Mouse (Mus musculus): ENCODE results near the gene 1700061G19Rik.

Gene 1700061G19Rik

DNA sequence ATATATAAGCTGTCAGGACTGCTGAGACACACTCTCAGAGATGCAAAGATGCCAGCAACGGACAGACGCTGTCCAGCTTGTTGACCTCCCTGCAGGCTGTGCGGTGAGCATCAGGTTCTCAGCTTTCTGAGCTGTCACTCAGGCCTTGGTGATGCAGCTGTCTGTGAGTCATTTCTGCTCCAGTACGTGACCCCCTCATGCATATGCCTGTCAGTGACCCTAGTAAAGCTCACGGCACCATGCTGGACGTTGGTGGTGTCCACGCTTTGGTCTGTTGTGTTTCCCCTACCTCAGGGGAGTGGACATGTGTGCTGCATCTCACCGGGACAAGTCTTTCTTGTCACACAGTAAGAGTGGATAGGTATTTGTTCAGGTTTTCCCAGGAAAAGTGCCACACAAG is 3.5 kb upstream of the 1700061G19Rik start:
- DNase-seq (ENCODE audit: low spot score) = no peak

DNA sequence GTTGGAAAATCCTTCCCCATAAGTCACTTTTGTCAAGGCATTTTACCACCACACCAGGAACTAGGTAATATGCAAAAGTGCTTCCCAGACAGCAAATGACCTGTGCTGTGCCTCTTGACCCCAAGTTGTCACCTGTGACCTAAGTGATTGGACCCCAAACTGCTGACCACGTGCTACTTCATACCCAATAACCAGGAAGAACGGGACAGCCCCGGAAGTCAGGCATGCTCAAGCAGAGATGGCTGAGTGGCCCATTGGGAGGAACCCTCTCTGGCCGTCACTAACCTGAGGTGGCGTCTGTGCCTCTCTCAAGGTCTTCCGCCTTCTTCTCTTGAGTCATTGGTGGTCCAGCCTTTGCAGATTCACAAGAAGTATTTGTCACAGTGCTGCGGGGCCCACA is 2.8 kb upstream of the 1700061G19Rik start:
- DNase-seq (ENCODE audit: low spot score) = no peak

DNA sequence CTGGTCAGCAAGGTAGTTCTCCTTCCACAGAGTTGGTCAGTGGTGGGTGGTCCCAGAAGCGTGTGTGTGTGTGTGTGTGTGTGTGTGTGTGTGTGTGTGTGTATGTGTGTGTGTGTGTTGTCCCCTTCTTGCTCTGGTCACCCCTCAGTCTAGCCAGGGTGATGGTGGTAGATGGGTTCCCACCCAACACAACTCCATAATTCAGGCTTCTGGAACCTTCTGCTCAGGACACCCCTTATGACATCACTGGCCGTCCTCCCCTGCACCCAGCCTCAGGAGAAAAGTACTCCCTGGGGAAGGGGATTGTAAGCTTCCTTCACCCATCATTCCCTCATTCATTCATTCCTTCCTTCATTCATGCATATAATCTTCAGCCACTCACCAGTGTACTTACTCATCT is 1.0 kb upstream of the 1700061G19Rik start, which contains the start of gene Acsbg2:
Acsbg2 (minus strand) TSS at position 211 of the 400 bp plus-strand sequence.
- no peak for DNase-seq (ENCODE audit: low spot score)

DNA sequence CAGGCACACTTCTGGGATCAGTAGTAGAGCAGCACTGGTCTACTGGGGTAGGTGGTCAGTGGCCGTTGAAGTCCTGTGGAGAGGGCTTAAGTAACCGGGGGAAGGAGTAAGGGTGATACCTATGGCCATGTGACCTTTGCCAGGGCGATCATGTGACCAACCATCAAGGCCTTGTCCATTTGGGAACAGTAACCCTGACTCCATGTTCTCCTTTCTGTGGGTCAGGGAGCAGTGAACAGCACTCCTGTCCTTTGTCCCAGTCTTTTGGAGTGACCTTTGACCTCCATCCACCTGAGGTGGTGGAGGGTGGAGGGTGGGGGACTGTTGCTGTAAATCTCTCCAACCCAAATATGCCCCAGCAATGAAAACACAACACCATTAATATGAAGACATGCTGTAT is 1.2 kb downstream of the 1700061G19Rik start:
- DNase-seq (ENCODE audit: low spot score) = no peak

DNA sequence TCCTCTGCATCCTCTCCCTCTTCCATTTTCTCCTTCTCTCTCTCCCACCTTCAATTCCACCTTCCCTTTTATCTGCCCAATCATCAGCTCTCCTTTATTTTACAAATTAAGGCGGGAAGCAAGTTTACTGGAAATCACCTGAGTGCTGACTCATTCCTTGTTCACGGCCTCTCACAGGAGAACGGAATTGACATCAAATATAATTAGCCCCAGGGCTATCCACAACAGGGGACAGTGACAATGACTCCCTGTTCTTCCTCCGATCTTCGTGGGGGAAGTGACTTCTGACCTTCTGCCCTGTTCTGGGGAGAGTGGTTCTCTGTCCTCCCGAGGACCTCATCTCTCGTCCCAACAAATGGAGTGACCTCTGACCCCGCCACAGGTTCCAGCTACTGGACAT is 1.7 kb downstream of the 1700061G19Rik start:
- DNase-seq (ENCODE audit: low spot score) = no peak

DNA sequence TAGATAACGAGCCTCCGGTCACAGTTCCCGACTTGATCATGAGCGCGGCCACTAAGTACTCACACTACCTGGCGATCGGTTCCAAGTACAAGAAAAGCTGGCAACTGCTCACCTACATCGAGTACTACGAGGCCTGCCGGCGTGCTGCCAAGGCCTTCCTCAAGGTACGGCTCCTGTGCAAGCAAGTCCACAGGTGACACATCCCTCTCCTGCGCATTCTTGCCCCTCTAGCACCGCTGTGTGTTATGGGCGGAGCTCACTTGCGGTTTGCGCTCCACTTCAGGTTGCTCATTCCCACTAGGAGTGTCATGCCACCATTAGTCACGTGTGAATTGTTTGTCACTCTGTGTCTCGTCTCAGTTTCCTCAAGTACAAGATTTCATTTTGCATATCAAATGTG is 2.1 kb downstream of the 1700061G19Rik start:
- peak; percentile 52 for DNase-seq (ENCODE audit: low spot score)

DNA sequence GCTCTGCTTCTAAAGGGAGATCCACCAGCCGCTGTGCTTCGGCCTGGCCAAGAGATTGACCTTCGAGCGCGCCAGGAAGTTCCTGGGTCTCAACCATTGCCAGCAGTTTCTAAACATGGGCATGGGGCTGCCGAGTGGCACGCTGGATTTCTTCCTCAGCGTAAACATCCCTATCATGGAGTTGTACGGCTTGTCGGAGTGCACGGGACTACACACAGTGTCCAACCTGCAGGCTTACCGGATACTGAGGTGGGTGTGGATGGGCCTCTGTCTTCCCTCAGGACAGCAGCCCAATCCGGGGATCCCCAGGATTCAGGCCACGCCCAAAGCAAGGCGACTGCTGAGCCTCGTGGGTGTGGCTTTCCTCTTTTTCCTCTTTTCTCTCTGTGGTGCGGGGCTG is 8.3 kb downstream of the 1700061G19Rik start:
- DNase-seq (ENCODE audit: low spot score) = no peak

DNA sequence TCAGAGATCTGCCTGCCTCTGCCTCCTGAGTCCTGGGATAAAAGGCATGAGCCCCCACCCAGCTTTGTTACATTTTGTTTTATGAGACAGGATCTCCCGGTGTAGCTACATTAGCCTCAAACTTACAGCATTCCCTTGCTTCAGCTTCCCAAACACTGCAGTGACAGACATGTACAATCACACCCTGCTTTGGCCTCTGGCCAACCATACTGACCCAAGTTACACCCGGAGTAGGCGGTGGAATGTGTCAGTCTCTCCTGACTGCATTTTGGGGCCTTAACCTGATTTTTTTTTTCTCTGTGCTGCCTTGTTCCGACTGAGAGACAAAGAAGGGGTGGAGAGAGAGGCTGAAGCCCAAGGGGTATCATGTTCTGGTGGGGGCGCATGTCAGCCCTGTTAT is 9.1 kb downstream of the 1700061G19Rik start:
- peak; percentile 20 for DNase-seq (ENCODE audit: low spot score)

DNA sequence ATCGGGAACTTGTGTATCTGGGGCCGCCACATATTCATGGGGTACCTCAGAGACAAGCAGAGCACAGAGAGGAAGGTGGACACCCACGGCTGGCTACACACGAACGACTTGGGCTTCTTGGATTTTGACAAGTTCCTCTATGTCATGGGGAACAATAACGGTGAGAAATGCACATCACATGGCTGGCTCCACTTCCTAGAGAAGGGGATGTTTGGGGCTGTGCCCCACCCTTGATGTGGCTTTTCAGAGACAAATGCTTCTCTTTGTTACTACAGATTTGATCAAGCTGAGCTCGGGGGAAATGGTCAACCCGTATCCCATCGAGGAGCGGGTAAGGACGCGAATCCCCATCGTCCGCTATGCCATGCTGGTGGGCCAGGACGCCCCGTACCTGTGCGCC is 9.5 kb downstream of the 1700061G19Rik start:
- peak; percentile 41 for DNase-seq (ENCODE audit: low spot score)

DNA sequence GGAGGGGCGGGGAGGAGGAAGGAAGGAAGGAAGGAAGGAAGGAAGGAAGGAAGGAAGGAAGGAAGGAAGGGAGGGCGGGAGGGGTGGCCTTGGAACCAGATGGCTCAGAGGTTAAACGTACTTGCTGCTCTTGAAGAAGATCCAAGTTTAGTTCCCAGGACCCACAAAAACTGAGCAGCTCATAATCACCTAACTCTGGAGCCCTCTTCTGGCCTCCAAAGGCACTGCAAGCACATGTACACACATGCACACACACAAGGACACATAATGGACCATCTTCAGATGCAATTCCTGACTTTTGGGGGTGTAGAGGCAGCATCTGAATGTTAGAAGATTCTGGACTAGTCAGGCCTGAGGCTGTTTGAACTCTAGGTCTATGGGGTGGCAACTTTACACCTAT is 12.8 kb downstream of the 1700061G19Rik start:
- no peak for DNase-seq (ENCODE audit: low spot score)

DNA sequence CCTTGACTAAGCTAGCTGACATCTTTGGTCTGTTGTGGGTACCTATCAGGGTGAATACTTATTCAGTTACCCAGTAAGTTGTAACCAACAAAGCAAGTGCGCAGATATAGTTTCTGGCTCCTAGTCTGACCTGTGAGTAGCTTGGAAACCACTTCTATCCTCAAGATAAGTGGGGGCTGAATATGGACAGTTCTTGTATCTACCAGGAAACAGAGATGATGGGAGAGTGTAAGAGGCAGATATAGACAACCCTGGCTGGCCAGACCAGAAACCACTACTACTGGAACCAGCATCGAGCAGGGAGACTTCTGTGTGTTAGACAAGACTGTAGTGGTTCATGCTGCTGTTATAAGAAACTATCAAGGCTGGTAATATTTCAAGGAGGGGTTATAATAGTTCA is 14.7 kb downstream of the 1700061G19Rik start:
- DNase-seq (ENCODE audit: low spot score) = no peak

DNA sequence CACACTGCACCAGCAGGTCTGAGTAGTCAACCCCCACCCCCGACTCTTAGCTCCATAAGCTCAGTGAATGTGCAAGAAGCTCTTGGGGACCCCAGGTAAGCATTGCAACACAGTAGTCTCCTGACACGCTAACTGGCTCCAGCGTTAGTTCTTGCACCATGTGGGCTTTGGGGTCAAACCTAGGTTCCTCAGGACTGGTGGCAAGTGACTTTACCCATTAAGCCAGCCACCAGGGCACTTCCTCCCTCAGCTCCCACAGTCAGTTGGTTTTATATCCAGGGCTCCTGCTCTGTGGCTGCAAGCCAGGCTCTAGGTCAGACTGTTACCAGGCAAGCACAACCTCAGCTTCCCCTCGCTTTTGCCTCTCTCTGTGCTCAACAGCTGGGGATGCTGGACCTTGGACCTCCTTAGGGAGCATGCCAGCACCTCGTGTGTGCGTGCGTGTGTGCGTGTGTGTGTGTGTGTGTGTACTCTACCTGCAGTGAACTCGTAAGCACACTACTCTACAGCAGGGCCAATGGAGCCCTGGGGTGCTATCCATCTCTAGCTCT is 20.2 kb downstream of the 1700061G19Rik start:
- DNase-seq (ENCODE audit: low spot score) = no peak

DNA sequence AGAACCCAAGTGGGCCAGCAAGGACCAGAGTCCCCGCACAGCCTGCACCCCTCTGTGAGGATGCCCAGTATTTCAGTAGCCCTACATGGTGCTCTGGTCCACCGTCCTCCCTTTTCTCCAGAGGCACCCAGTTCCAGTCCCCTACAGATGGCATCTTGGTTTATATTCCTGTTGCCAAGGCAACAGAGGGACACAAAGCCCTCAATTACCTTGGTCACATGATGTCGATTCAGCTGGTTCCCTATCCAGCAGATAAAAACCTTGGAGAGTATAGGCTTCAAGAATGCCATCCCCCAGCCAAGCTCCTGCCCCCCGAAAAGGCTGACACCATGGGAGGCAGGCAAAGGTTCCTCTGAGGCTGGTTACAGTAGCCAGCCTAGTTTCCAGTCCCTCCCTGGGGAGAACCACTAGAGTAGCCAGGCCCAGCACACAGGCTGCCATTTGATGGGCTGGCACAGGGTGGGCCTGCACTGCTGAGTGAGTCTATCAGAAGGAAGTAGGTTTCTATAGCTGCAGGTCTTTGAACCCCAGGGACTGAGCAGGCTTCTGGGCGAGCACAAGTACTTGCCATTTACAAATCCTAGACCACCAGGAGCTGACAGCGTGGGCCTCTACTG is 21.3 kb downstream of the 1700061G19Rik start:
- DNase-seq (ENCODE audit: low spot score) = no peak

DNA sequence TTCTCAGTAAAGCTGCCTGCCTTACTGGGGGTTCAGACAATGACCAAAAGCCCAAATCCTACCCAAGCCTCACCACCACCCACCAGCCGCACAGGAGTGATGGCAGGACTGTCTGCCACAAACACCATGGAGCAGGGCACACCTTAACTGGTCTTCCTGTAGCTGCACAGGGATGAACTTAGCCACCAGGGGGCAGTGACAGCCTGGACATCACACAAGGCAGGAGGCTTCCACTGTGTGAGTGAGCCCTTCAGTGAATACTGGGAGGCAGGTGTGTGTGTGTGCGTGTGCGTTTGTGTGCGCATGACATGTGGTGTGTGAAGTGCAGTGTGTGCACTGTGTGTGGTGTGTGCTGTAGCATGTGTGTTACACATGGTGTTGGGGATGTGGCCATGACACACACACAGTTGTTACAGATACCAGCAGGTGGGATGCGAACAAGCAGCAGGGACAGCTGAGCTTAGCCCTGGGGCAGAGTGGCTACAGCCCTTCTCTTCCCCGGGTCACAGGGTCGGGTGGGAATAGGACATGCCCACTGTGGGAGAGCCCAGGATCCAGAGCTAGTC is 22.4 kb downstream of the 1700061G19Rik start:
- peak; percentile 87 for DNase-seq (ENCODE audit: low spot score)

DNA sequence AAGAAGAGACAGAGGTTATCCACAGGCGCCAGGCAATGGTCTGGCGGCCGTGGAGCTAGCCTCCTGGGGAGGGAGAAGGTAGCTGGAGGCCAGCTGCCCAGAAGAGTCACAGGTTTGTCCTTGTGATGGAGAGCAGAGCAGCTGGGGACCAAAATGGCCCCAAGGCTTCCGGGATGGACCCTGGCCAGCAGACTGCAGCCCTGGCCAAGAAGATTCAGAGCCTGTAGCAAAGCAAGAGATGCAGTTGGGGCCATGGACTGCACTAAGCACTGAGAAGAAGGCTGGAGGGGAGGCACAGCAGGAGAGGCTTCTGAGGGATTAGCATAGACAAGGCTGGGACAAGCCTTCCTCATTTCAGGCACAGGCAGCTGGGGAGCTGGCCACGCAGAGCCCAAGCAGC is 27.4 kb downstream of the 1700061G19Rik start:
- no peak for DNase-seq (ENCODE audit: low spot score)

DNA sequence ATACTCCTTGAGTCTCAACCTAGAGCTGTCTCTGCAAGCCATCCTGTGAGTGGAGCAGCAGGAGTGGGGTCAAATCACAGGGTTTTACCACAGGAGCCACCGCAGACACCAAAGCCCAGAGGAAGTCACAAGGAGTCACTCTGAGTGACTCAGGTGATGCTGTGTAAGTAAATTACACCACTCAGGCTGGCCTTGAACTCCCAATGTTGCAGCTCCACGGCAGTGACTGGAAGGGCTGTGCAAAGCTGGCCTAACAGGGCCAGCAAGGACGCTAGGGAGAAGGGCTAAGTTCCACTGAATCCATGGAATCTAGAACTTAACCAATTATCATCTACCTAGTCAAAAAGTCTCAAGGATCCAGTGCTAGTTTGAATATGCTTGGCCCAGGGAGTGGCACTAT is 30.9 kb downstream of the 1700061G19Rik start:
- no peak for DNase-seq (ENCODE audit: low spot score)

DNA sequence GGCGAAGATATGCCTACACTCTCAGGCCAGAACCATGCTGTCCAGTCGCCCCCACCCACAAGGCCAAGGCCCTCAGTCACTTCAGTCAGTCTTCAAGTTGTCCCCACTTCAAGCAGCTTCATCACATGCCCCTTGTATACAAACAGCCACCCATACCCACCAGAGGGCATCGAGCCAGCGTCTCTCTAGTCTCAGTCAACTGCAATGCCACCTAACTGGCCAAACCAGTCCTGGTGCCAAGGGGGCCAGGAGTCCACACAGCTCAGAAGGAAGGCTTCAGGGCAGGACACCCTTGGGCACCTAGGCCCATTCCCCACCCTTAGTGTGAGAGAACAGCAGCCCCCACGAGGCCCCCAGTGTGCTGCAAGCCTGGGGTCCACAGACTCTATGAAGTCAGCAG is 31.8 kb downstream of the 1700061G19Rik start:
- peak; percentile 92 for DNase-seq (ENCODE audit: low spot score)

DNA sequence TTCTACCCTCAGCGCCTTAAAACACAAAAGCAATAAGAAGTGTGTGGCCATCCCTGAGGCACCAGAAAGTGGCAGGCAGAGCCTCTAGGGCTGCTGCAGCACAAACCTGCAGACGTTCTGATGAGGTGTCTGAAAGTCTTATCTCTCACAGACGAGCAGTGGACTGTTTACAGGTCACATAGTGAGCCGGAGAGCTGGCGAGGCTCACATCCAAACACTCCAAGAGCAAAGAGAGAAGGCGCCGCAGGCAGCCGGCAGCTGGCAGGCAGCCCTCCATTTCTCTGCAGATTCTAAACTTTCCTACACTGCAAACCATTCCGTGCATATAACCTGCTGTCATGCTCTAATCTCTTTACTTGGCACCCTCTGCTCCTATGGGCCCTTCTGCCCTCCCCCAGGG is 32.6 kb downstream of the 1700061G19Rik start:
- no peak for DNase-seq (ENCODE audit: low spot score)

DNA sequence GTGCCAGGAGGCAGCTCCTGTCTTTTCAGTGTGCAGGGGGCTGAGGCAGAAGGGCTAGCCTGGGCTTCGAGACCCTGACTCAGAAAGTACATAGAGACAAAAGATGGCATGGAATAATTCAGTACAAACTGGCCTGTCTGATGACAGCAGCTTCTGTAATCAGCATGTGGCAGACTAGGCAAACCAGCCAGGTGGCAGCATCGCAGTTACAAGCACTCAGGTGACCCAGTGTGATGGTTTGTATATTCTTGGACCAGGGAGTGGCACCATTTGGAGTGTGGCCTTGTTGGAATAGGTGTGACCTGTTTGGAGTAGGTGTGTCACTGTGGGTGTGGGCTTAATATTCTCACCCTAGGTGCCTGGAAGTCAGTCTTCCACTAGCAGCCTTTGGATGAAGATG is 34.5 kb downstream of the 1700061G19Rik start:
- peak; percentile 58 for DNase-seq (ENCODE audit: low spot score)

DNA sequence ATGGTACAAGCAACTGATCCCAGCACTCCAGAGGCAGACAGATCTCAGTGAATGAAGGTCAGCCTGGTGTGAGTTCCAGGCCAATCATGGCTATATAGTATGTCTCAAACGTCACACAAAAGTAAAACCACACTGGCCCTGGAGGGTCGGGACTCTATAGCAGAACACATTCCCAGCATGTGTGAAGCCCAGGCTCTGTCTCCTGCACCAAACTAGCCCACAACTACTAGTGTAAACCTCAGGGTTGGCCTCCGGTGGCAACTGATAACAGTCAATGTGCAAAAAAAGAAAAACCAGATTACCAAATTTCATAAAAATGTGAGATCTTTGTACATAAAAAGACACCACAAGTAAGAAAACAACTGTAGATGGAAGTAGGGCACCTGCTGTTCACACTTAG is 37.7 kb downstream of the 1700061G19Rik start:
- no peak for DNase-seq (ENCODE audit: low spot score)

DNA sequence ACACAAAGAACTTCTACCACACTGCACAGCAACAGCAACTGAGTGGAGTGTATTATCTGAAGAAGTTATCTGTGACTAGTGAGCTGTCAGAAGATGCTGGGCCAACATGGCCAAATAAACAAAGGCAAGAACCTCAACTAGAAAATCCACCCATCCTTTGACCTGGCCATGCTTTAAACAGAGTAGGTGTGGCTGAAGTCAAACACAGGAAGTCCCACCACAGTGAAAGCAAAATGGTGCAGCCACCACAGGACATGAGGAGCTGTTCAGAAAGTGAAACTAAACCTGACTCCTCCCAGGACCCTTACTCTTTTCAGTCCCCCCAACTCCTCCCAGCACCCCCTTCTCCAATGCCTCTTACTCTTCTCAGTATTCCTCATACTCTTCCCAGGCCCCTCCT is 38.2 kb downstream of the 1700061G19Rik start:
- no peak for DNase-seq (ENCODE audit: low spot score)

DNA sequence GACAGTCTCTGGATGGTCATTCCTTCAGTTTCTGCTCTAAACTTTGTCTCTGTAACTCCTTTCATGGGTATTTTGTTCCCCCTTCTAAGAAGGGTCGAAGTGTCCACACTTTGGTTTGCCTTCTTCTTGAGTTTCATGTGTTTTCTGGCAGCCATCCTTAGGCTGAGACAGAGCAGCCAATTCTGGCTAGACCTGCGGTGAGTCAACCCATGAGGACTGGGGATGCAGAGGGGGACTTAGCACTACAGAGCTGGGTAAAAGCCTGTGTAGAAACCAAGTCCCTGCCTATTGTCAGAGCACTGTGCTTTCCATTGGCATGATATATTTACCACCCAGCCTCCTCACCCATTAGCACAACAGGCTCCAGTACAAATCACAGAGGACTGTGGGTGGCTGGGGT is 41.9 kb downstream of the 1700061G19Rik start:
- no peak for DNase-seq (ENCODE audit: low spot score)

DNA sequence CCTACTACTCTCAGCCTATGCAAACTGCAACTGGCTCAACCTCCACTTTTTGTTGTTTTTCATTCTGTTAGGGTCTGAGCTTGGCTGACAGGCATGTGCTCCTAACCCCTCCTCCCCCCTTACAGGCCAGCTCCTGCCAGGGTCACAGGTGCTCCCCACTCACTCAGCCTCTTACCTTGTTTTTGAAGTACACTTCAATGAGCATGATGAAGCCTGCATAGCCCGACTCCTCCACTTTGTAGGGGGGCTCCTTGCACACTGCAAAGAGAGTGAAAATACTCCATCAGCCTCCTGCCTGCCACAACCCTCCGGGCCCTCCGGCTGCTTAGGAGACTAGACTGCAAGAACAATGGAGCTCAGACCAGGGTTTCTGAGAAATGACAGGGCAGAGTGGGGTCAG is 44.4 kb downstream of the 1700061G19Rik start:
- peak; percentile 49 for DNase-seq (ENCODE audit: low spot score)

DNA sequence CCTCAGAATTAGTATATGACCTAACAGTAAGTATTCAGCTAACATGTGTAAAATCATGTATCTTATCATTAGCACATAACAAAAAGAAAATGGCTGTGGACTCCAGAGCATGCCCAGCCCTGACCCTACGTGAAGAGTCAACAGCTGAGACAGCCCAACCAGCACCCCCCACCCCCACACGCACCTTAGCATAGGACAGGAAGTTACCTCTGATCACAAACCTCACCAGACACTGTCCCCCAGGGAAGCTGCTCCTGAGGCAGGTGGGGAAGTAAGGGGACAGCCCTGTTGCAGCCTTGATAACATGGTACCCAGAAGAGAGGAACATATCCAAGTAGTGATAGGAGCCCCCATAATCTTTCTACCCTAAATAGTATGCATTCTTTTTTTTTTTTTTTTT is 50.7 kb downstream of the 1700061G19Rik start:
- no peak for DNase-seq (ENCODE audit: low spot score)

Data from lung, postnatal 25 days (tissue).